Mouse (Mus musculus): ENCODE measurements around the gene Lama5. TPM values are rescaled to one million over a fixed set of nuclear protein-coding genes. Genes with fewer than 3 reads are reported as not detected.

The Lama5 gene
- polyA plus RNA-seq, 1 experiment from 2014 or later: 65.1 TPM

GRCm38 (mm10) chr2:180238591-180238990 lies 12.9 kb upstream of the Lama5 start:
- Histone ChIP-seq H3K36me3 (ENCODE audit: control insufficient read depth, insufficient read depth, low read length) (no peaks in the 10 kb centered on the region), H3K4me3 (ENCODE audit: low read depth, low read length) (no peak overlapping the region), H3K4me1 (replicated peaks; ENCODE audit: control insufficient read depth, insufficient read depth, low read length) (peaks cover 11% of the 10 kb centered on the region; the same call in 1 of the 2 replicates), H3K4me2 (ENCODE audit: low read length) (no peak overlapping the region), H3K27ac (ENCODE audit: low read depth) (no peak overlapping the region), H3K9me3 (ENCODE audit: control insufficient read depth, low read length) (no peaks in the 10 kb centered on the region), H3K9ac (ENCODE audit: low read length) (no peak overlapping the region), H3K27me3 (replicated peaks; ENCODE audit: control insufficient read depth, insufficient read depth, low read length) (no peaks in the 10 kb centered on the region)
- DNase-seq (ENCODE audit: low spot score) (no peak), ATAC-seq (replicated peaks; ENCODE audit: low FRiP score, low TSS enrichment, low read depth) (no peak)
- WGBS: 61% methylated on average over 5 of the region's 5 CpGs

GRCm38 (mm10) chr2:180237601-180238345 lies 12.1 kb upstream of the Lama5 start:
- no peaks in the 10 kb centered on the region for H3K9me3 ChIP-seq (ENCODE audit: control insufficient read depth, low read length)
- peaks cover 11% of the 10 kb centered on the region; the same call in 1 of the 2 replicates for H3K4me1 ChIP-seq (replicated peaks; ENCODE audit: control insufficient read depth, insufficient read depth, low read length)
- ATAC-seq (replicated peaks; ENCODE audit: low FRiP score, low TSS enrichment, low read depth) (no peak), DNase-seq (ENCODE audit: low spot score) (no peak)
- WGBS: 88% methylated on average over 7 of the region's 7 CpGs
- H3K4me2 ChIP-seq (ENCODE audit: low read length): no peak overlapping the region
- no peak overlapping the region for H3K9ac ChIP-seq (ENCODE audit: low read length)
- no peak overlapping the region for H3K4me3 ChIP-seq (ENCODE audit: low read depth, low read length)
- no peak overlapping the region for H3K27ac ChIP-seq (ENCODE audit: low read depth)
- no peaks in the 10 kb centered on the region for H3K36me3 ChIP-seq (ENCODE audit: control insufficient read depth, insufficient read depth, low read length)
- H3K27me3 ChIP-seq (replicated peaks; ENCODE audit: control insufficient read depth, insufficient read depth, low read length): no peaks in the 10 kb centered on the region

GRCm38 (mm10) chr2:180236930-180237329 lies 11.3 kb upstream of the Lama5 start:
- H3K4me2 ChIP-seq (ENCODE audit: low read length): no peak overlapping the region
- ATAC-seq (replicated peaks; ENCODE audit: low FRiP score, low TSS enrichment, low read depth) (no peak), DNase-seq (ENCODE audit: low spot score) (no peak)
- WGBS: 68% methylated on average over 3 of the region's 3 CpGs
- no peak overlapping the region for H3K9ac ChIP-seq (ENCODE audit: low read length)
- no peak overlapping the region for H3K4me3 ChIP-seq (ENCODE audit: low read depth, low read length)
- no peaks in the 10 kb centered on the region for H3K27me3 ChIP-seq (replicated peaks; ENCODE audit: control insufficient read depth, insufficient read depth, low read length)
- H3K27ac ChIP-seq (ENCODE audit: low read depth): no peak overlapping the region
- H3K36me3 ChIP-seq (ENCODE audit: control insufficient read depth, insufficient read depth, low read length): no peaks in the 10 kb centered on the region
- H3K9me3 ChIP-seq (ENCODE audit: control insufficient read depth, low read length): no peaks in the 10 kb centered on the region
- peaks cover 11% of the 10 kb centered on the region; the same call in 1 of the 2 replicates for H3K4me1 ChIP-seq (replicated peaks; ENCODE audit: control insufficient read depth, insufficient read depth, low read length)

- 62% methylated on average over 3 of the region's 3 CpGs for WGBS
- Histone ChIP-seq H3K27me3 (replicated peaks; ENCODE audit: control insufficient read depth, insufficient read depth, low read length) (no peaks in the 10 kb centered on the region), H3K4me1 (replicated peaks; ENCODE audit: control insufficient read depth, insufficient read depth, low read length) (peaks cover 11% of the 10 kb centered on the region; the same call in 1 of the 2 replicates), H3K9me3 (ENCODE audit: control insufficient read depth, low read length) (no peaks in the 10 kb centered on the region), H3K4me2 (ENCODE audit: low read length) (no peak overlapping the region), H3K36me3 (ENCODE audit: control insufficient read depth, insufficient read depth, low read length) (no peaks in the 10 kb centered on the region), H3K4me3 (ENCODE audit: low read depth, low read length) (no peak overlapping the region), H3K9ac (ENCODE audit: low read length) (no peak overlapping the region), H3K27ac (ENCODE audit: low read depth) (no peak overlapping the region)
- DNase-seq (ENCODE audit: low spot score) (no peak), ATAC-seq (replicated peaks; ENCODE audit: low FRiP score, low TSS enrichment, low read depth) (no peak)
Observed at GRCm38 (mm10) chr2:180236500-180236899, 10.8 kb upstream of the Lama5 start.

- H3K27ac ChIP-seq (ENCODE audit: low read depth): peak overlapping the region; percentile 77; the same call in 1 of the 2 replicates
- H3K36me3 ChIP-seq (ENCODE audit: control insufficient read depth, insufficient read depth, low read length): no peaks in the 10 kb centered on the region
- no peaks in the 10 kb centered on the region for H3K9me3 ChIP-seq (ENCODE audit: control insufficient read depth, low read length)
- no peaks in the 10 kb centered on the region for H3K27me3 ChIP-seq (replicated peaks; ENCODE audit: control insufficient read depth, insufficient read depth, low read length)
- DNase-seq (ENCODE audit: low spot score) (no peak), ATAC-seq (replicated peaks; ENCODE audit: low FRiP score, low TSS enrichment, low read depth) (no peak)
- 88% methylated on average over 4 of the region's 4 CpGs for WGBS
- no peak overlapping the region for H3K4me3 ChIP-seq (ENCODE audit: low read depth, low read length)
- H3K9ac ChIP-seq (ENCODE audit: low read length): no peak overlapping the region
- peaks cover 11% of the 10 kb centered on the region; the same call in 1 of the 2 replicates for H3K4me1 ChIP-seq (replicated peaks; ENCODE audit: control insufficient read depth, insufficient read depth, low read length)
- H3K4me2 ChIP-seq (ENCODE audit: low read length): no peak overlapping the region
Observed at GRCm38 (mm10) chr2:180235788-180236187, 10.1 kb upstream of the Lama5 start.

- no peak overlapping the region for H3K4me2 ChIP-seq (ENCODE audit: low read length)
- no peak overlapping the region for H3K9ac ChIP-seq (ENCODE audit: low read length)
- no peaks in the 10 kb centered on the region for H3K36me3 ChIP-seq (ENCODE audit: control insufficient read depth, insufficient read depth, low read length)
- no peaks in the 10 kb centered on the region for H3K9me3 ChIP-seq (ENCODE audit: control insufficient read depth, low read length)
- WGBS: 40% methylated on average over 6 of the region's 6 CpGs
- DNase-seq (ENCODE audit: low spot score) (no peak), ATAC-seq (replicated peaks; ENCODE audit: low FRiP score, low TSS enrichment, low read depth) (peak; percentile 56)
- H3K27me3 ChIP-seq (replicated peaks; ENCODE audit: control insufficient read depth, insufficient read depth, low read length): no peaks in the 10 kb centered on the region
- H3K4me3 ChIP-seq (ENCODE audit: low read depth, low read length): no peak overlapping the region
- H3K27ac ChIP-seq (ENCODE audit: low read depth): peak overlapping the region; percentile 77
- H3K4me1 ChIP-seq (replicated peaks; ENCODE audit: control insufficient read depth, insufficient read depth, low read length): peaks cover 11% of the 10 kb centered on the region; the same call in 1 of the 2 replicates
Observed at GRCm38 (mm10) chr2:180234980-180235379, 9.3 kb upstream of the Lama5 start.

GRCm38 (mm10) chr2:180234353-180234752 lies 8.7 kb upstream of the Lama5 start:
- no peak for DNase-seq (ENCODE audit: low spot score)
- peak overlapping the region; percentile 77 for H3K27ac ChIP-seq (ENCODE audit: low read depth)
- H3K36me3 ChIP-seq (ENCODE audit: control insufficient read depth, insufficient read depth, low read length): no peaks in the 10 kb centered on the region
- no peaks in the 10 kb centered on the region for H3K27me3 ChIP-seq (replicated peaks; ENCODE audit: control insufficient read depth, insufficient read depth, low read length)
- 34% methylated on average over 8 of the region's 8 CpGs for WGBS
- no peak overlapping the region for H3K9ac ChIP-seq (ENCODE audit: low read length)
- ATAC-seq (replicated peaks; ENCODE audit: low FRiP score, low TSS enrichment, low read depth): 0 out of 2 replicates have a peak, but pooled peaks have one; percentile 24
- H3K4me2 ChIP-seq (ENCODE audit: low read length): no peak overlapping the region
- no peak overlapping the region for H3K4me3 ChIP-seq (ENCODE audit: low read depth, low read length)
- H3K4me1 ChIP-seq (replicated peaks; ENCODE audit: control insufficient read depth, insufficient read depth, low read length): peaks cover 11% of the 10 kb centered on the region; the same call in 1 of the 2 replicates
- H3K9me3 ChIP-seq (ENCODE audit: control insufficient read depth, low read length): no peaks in the 10 kb centered on the region

GRCm38 (mm10) chr2:180233101-180233904 lies 7.6 kb upstream of the Lama5 start:
- WGBS: 75% methylated on average over 7 of the region's 7 CpGs
- ATAC-seq (replicated peaks; ENCODE audit: low FRiP score, low TSS enrichment, low read depth): no peak
- no peaks in the 10 kb centered on the region for H3K27me3 ChIP-seq (replicated peaks; ENCODE audit: control insufficient read depth, insufficient read depth, low read length)
- no peak overlapping the region for H3K27ac ChIP-seq (ENCODE audit: low read depth)
- no peaks in the 10 kb centered on the region for H3K36me3 ChIP-seq (ENCODE audit: control insufficient read depth, insufficient read depth, low read length)
- no peak overlapping the region for H3K4me3 ChIP-seq (ENCODE audit: low read depth, low read length)
- no peak overlapping the region for H3K4me2 ChIP-seq (ENCODE audit: low read length)
- H3K9ac ChIP-seq (ENCODE audit: low read length): no peak overlapping the region
- H3K9me3 ChIP-seq (ENCODE audit: control insufficient read depth, low read length): no peaks in the 10 kb centered on the region
- no peak for DNase-seq (ENCODE audit: low spot score)
- H3K4me1 ChIP-seq (replicated peaks; ENCODE audit: control insufficient read depth, insufficient read depth, low read length): peaks cover 18% of the 10 kb centered on the region
